Mouse (Mus musculus) spleen, adult 2 months (tissue): ENCODE data around the gene Rnf38.

Experiments
- CTCF ChIP-seq: fragments of 200-500 bp; IDR thresholded peaks from 2 replicates; pipeline ENCODE4 v1.5.1; 2011; ENCODE audit warnings: mild to moderate bottlenecking, inconsistent platforms; ENCODE audit not compliant: insufficient read depth, insufficient read length, insufficient replicate concordance; ENCODE audit errors: extremely low read depth
- POLR2A ChIP-seq: fragments of 200-500 bp; IDR thresholded peaks from 2 replicates; pipeline ENCODE4 v1.6.1; 2011; ENCODE audit warnings: low read depth, low read length, inconsistent platforms

DNA sequence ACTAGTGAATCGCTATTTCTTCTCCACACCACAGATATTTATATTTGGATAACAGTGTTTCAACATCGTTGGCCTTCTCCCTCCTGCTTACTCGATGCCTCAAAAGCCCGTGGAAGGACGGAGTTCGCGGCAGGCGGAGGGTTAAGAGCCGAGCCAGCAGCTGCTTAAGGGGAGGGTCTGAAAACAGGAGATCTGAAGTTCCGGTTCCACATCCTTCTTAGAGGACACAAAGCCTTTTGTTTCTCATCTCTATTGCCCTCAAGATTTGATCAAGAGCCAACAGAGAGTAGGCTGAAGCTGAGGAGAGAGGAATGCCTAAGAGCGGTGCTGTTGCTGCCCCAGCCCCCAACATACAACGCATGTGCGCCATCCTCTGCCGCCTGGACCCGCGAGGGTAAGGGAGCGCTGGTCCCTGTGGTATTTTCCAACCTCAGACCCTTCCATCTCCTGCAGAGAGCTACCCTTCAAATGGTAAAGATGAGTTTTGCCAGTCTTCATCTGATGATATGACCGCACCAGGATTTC lies 127.2 kb downstream of the Rnf38 start:
- TF ChIP-seq CTCF: no peak
- TF ChIP-seq POLR2A: no peak
